Mouse (Mus musculus): ENCODE measurements around the gene Apol7e.
"Not testable (repeated sequence)": the region's sequence is repeated elsewhere in the genome, so short reads cannot be mapped to it uniquely, and the experiment has no call there.

The Apol7e gene

GRCm38 (mm10) chr15:77740511-77741297, 42.0 kb downstream of the Apol7e start:
- DNase-seq (ENCODE audit: low read depth in 1 of 2, low spot score in 2 of 2) = no peak

- DNase-seq (ENCODE audit: low read depth in 1 of 2, low spot score in 2 of 2) = not testable (repeated sequence)
Observed at GRCm38 (mm10) chr15:77741556-77741955, 42.9 kb downstream of the Apol7e start.

- no peak for DNase-seq (ENCODE audit: low read depth in 1 of 2, low spot score in 2 of 2)
Observed at GRCm38 (mm10) chr15:77744632-77745031, 46.0 kb downstream of the Apol7e start.

- DNase-seq (ENCODE audit: low read depth in 1 of 2, low spot score in 2 of 2) = no peak
Observed at GRCm38 (mm10) chr15:77745081-77745480, 46.4 kb downstream of the Apol7e start.

- DNase-seq (ENCODE audit: low read depth in 1 of 2, low spot score in 2 of 2) = no peak
Observed at GRCm38 (mm10) chr15:77746326-77746725, 47.7 kb downstream of the Apol7e start.

GRCm38 (mm10) chr15:77748414-77748813, 49.8 kb downstream of the Apol7e start:
- no peak for DNase-seq (ENCODE audit: low read depth in 1 of 2, low spot score in 2 of 2)

- no peak for DNase-seq (ENCODE audit: low read depth in 1 of 2, low spot score in 2 of 2)
Observed at GRCm38 (mm10) chr15:77749717-77750116, 51.1 kb downstream of the Apol7e start.

GRCm38 (mm10) chr15:77750461-77750860, 51.8 kb downstream of the Apol7e start:
- DNase-seq (ENCODE audit: low read depth in 1 of 2, low spot score in 2 of 2) = no peak

- no peak for DNase-seq (ENCODE audit: low read depth in 1 of 2, low spot score in 2 of 2)
Observed at GRCm38 (mm10) chr15:77752443-77752842, 53.8 kb downstream of the Apol7e start.

GRCm38 (mm10) chr15:77755132-77755531, 56.5 kb downstream of the Apol7e start:
- no peak for DNase-seq (ENCODE audit: low read depth in 1 of 2, low spot score in 2 of 2)

GRCm38 (mm10) chr15:77756081-77756480, 57.4 kb downstream of the Apol7e start:
- no peak for DNase-seq (ENCODE audit: low read depth in 1 of 2, low spot score in 2 of 2)

- DNase-seq (ENCODE audit: low read depth in 1 of 2, low spot score in 2 of 2) = peak; percentile 37 to 40
Observed at GRCm38 (mm10) chr15:77756848-77757247, 58.2 kb downstream of the Apol7e start, which contains the start of gene Apol8. TSS of gene Apol8 (minus strand) at chr15:77757003.

- no peak for DNase-seq (ENCODE audit: low read depth in 1 of 2, low spot score in 2 of 2)
Observed at GRCm38 (mm10) chr15:77757586-77758226, 59.0 kb downstream of the Apol7e start.

GRCm38 (mm10) chr15:77760037-77760436, 61.4 kb downstream of the Apol7e start:
- DNase-seq (ENCODE audit: low read depth in 1 of 2, low spot score in 2 of 2) = no peak

GRCm38 (mm10) chr15:77761083-77761482, 62.4 kb downstream of the Apol7e start:
- no peak for DNase-seq (ENCODE audit: low read depth in 1 of 2, low spot score in 2 of 2)

GRCm38 (mm10) chr15:77761561-77762380, 63.1 kb downstream of the Apol7e start:
- DNase-seq (ENCODE audit: low read depth in 1 of 2, low spot score in 2 of 2) = no peak

- DNase-seq (ENCODE audit: low read depth in 1 of 2, low spot score in 2 of 2) = no peak
Observed at GRCm38 (mm10) chr15:77763050-77763449, 64.4 kb downstream of the Apol7e start.

GRCm38 (mm10) chr15:77763702-77764101, 65.0 kb downstream of the Apol7e start:
- no peak for DNase-seq (ENCODE audit: low read depth in 1 of 2, low spot score in 2 of 2)

- no peak for DNase-seq (ENCODE audit: low read depth in 1 of 2, low spot score in 2 of 2)
Observed at GRCm38 (mm10) chr15:77764391-77765006, 65.8 kb downstream of the Apol7e start.

GRCm38 (mm10) chr15:77765484-77766093, 66.9 kb downstream of the Apol7e start:
- no peak for DNase-seq (ENCODE audit: low read depth in 1 of 2, low spot score in 2 of 2)

GRCm38 (mm10) chr15:77766981-77767380, 68.3 kb downstream of the Apol7e start:
- DNase-seq (ENCODE audit: low read depth in 1 of 2, low spot score in 2 of 2) = no peak
